Mouse (Mus musculus) embryonic facial prominence, embryonic 15.5 days (tissue): Measurements from ENCODE around the gene Fam166a. TPM values are rescaled to one million over a fixed set of nuclear protein-coding genes. Genes with fewer than 3 reads are reported as not detected.
A peak's percentile ranks its signal among the peaks of the same experiment; 100 is the strongest.

Experiments used
- ATAC-seq: fragments of 200-750 bp; cut with Nextera tagmentation; 2 replicates; pipeline ENCODE4 v1.8.0; 2017; ENCODE audit warnings: low read depth, moderate TSS enrichment; ENCODE audit not compliant: insufficient number of reproducible peaks, low FRiP score, low TSS enrichment
- H3K27ac ChIP-seq: fragments of 300-500 bp; sonication (generic); replicated peaks from 2 replicates; pipeline ENCODE4 v1.5.1; 2015; ENCODE audit warnings: mild to moderate bottlenecking, inconsistent platforms
- H3K27me3 ChIP-seq: fragments of 300-500 bp; sonication (generic); 2 replicates; pipeline ENCODE4 v1.6.1; 2015; ENCODE audit warnings: inconsistent platforms
- H3K36me3 ChIP-seq: fragments of 300-500 bp; sonication (generic); 2 replicates; pipeline ENCODE4 v1.6.1; 2015; ENCODE audit warnings: mild to moderate bottlenecking, inconsistent platforms
- H3K4me1 ChIP-seq: fragments of 300-500 bp; sonication (generic); 2 replicates; pipeline ENCODE4 v1.6.1; 2015; ENCODE audit warnings: inconsistent platforms
- H3K4me2 ChIP-seq: fragments of 300-500 bp; sonication (generic); replicated peaks from 2 replicates; pipeline ENCODE4 v1.6.1; 2015; ENCODE audit warnings: mild to moderate bottlenecking, inconsistent platforms
- H3K4me3 ChIP-seq: fragments of 300-500 bp; sonication (generic); replicated peaks from 2 replicates; pipeline ENCODE4 v1.5.1; 2015; ENCODE audit warnings: mild to moderate bottlenecking, inconsistent platforms
- H3K9ac ChIP-seq: fragments of 300-500 bp; sonication (generic); 2 replicates; pipeline ENCODE4 v1.6.1; 2015; ENCODE audit warnings: inconsistent platforms
- H3K9me3 ChIP-seq: fragments of 300-500 bp; sonication (generic); replicated peaks from 2 replicates; pipeline ENCODE4 v1.6.1; 2016; ENCODE audit warnings: inconsistent platforms
- WGBS: fragments of 180-500 bp; shearing (Covaris S2); methylation state at CpG from one replicate; pipeline ENCODE4 v1.1.7; 2015; 5-methylcytosine and 5-hydroxymethylcytosine counted together
- polyA plus RNA-seq: library from polyadenylated mRNA; unstranded; fragments of >200 nt; fragmentation: Nextera tagmentation; extraction: Ambion mirVana; gene quantifications from 2 replicates; pipeline ENCODE4 v1.2.1, GENCODE M21; 2015

Fam166a gene
- polyA plus RNA-seq, 1 experiment from 2014 or later, result 0.77 TPM

DNA sequence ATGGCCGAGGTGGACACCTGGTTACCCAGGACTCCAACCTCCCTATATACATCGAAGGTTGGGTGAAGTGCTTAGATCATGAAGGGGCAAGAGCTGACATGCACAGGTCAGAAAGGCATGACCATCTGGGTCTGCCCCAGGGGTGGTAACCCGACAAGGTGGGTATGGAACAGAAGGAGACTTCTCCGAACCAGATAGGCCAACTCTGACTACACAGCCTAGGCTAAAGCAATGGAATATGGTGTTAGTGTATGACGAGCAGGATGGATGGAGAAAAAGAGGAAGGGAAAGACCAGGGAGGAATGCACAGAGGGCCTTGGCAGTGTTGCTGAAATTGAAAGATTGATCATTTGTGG lies 32.0 kb upstream of the Fam166a start:
- no peak overlapping the region for H3K9ac ChIP-seq
- H3K4me3 ChIP-seq, result peak overlapping the region; percentile 53
- peak overlapping the region; percentile 95 for H3K4me2 ChIP-seq
- no peaks in the 10 kb centered on the region for H3K36me3 ChIP-seq
- WGBS, result 25% methylated on average over 5 of the region's 5 CpGs
- H3K27me3 ChIP-seq, result peaks cover 34% of the 10 kb centered on the region
- peaks cover 17% of the 10 kb centered on the region for H3K4me1 ChIP-seq
- H3K27ac ChIP-seq, result no peak overlapping the region
- no peaks in the 10 kb centered on the region for H3K9me3 ChIP-seq
- no peak; the same call in 1 of the 2 replicates for ATAC-seq

DNA sequence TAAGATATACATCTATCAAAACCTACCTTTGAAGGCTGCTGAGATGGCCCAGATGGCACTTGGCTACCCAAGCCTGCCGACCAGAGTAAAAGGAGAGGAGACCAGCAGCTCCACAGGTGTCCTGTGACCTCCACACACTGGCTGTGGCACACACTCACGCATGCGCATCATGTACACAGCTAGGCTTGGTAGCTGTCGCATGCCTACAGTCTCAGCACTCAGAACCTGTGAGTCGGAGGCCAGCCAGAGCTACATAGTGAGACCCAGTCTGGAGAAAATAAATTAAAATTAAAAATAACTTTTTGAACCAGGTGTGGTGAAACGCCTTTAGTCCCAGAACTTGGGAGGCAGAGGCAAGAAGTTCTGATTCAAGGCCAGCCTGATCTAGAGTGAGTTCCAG lies 30.7 kb upstream of the Fam166a start:
- H3K27me3 ChIP-seq, result peaks cover 24% of the 10 kb centered on the region
- 81% methylated on average over 6 of the region's 6 CpGs for WGBS
- no peak overlapping the region for H3K27ac ChIP-seq
- no peak for ATAC-seq
- H3K9ac ChIP-seq, result no peak overlapping the region
- H3K4me2 ChIP-seq, result no peak overlapping the region
- H3K4me1 ChIP-seq, result peaks cover 14% of the 10 kb centered on the region
- no peak overlapping the region for H3K4me3 ChIP-seq
- no peaks in the 10 kb centered on the region for H3K9me3 ChIP-seq
- H3K36me3 ChIP-seq, result no peaks in the 10 kb centered on the region

DNA sequence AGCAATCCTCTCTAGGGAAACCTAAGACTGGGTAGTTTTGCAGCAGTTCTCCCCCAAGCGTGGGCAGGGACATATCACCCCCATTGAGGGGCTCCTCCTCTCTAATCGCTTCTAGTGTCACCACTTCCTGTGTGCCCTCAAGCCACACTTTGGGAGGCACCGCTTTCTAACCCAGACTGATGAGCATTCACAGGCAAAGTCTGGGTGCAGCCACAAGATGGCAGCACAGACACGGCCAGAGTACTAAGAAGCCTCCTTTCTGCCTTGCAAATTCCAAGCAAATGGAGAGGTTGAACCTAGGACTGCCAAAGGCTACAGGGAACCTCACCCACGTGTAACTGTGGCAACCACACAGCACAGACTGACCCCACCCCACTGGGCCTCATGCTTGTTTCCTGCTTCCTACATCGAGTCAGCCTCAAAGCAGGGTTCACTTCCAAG lies 25.2 kb upstream of the Fam166a start:
- no peak overlapping the region for H3K9ac ChIP-seq
- under 1% methylated on average over 6 of the region's 6 CpGs for WGBS
- 0 out of 2 replicates have a peak, but pooled peaks cover 4% of the 10 kb centered on the region for H3K36me3 ChIP-seq
- peaks cover 26% of the 10 kb centered on the region for H3K27me3 ChIP-seq
- no peaks in the 10 kb centered on the region for H3K9me3 ChIP-seq
- ATAC-seq, result peak; percentile 70
- peaks cover 32% of the 10 kb centered on the region for H3K4me1 ChIP-seq
- H3K4me2 ChIP-seq, result no peak overlapping the region; the same call in 1 of the 2 replicates
- H3K4me3 ChIP-seq, result no peak overlapping the region
- peak overlapping the region; percentile 28; the same call in 1 of the 2 replicates for H3K27ac ChIP-seq

DNA sequence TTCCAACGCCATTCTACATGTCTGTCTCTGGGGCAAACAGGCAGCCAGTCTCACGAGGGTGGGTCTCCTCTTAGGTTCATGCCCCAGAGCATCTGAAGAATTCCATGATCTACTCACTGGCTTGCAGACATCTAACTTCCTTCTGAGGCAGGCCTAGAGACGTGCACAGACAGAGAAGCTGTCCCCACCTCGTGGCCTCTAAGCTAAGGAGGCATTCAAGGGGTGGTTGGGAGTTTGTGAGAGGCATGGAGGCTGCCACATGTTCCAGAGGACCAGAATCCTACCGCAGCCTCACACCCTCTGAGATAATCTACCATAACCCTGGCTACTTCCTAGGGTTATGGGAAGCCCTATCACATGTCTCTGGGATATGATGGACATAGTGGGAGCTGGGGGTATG lies 24.5 kb upstream of the Fam166a start:
- Histone ChIP-seq H3K27ac (peak overlapping the region; percentile 28; the same call in 1 of the 2 replicates), H3K4me1 (peaks cover 32% of the 10 kb centered on the region), H3K9ac (no peak overlapping the region), H3K27me3 (peaks cover 26% of the 10 kb centered on the region), H3K4me2 (no peak overlapping the region; the same call in 1 of the 2 replicates), H3K36me3 (peaks cover 10% of the 10 kb centered on the region), H3K4me3 (no peak overlapping the region), H3K9me3 (no peaks in the 10 kb centered on the region)
- 59% methylated on average over 5 of the region's 5 CpGs for WGBS
- ATAC-seq, result no peak

DNA sequence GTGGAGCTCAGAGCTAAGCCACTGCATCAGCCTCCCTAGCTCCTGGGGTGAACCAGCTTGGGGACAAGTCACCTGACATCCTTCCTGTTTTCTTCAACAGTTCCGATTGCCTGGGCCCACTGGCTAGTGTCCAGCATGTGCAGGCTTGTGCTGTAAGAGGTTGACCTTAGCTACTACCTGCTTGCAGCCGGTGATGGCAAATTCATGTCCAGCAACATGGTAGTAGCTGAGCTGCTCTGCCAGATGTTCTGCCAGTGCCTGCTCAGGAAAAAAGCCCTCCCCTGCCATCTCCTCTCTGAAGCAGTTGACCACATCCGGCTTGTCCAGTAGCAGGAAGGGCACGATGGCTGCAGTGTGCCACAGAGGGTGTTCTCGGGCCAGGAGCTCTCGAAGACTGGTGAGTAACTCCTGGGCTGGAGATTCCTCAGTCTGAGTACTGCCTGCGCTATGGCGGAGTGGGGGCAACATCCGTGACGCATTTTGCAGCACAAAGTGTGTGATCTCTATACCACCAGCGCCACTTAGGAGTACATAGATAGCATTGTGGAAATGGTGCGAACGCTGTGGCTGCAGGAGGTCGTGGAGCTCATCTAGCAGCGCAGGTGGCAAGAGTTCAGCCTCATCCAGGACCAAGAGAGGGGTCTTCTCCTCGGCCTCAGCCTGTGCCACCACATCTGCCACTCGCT lies 23.9 kb upstream of the Fam166a start:
- WGBS, result 81% methylated on average over 17 of the region's 17 CpGs
- Histone ChIP-seq H3K4me2 (peak overlapping the region; percentile 45), H3K36me3 (peaks cover 15% of the 10 kb centered on the region), H3K9ac (no peak overlapping the region), H3K27me3 (peaks cover 26% of the 10 kb centered on the region), H3K4me1 (peaks cover 32% of the 10 kb centered on the region), H3K27ac (0 out of 2 replicates have a peak overlapping the region, but pooled peaks have one; percentile 28), H3K9me3 (no peaks in the 10 kb centered on the region), H3K4me3 (no peak overlapping the region; the same call in 1 of the 2 replicates)
- ATAC-seq, result no peak

DNA sequence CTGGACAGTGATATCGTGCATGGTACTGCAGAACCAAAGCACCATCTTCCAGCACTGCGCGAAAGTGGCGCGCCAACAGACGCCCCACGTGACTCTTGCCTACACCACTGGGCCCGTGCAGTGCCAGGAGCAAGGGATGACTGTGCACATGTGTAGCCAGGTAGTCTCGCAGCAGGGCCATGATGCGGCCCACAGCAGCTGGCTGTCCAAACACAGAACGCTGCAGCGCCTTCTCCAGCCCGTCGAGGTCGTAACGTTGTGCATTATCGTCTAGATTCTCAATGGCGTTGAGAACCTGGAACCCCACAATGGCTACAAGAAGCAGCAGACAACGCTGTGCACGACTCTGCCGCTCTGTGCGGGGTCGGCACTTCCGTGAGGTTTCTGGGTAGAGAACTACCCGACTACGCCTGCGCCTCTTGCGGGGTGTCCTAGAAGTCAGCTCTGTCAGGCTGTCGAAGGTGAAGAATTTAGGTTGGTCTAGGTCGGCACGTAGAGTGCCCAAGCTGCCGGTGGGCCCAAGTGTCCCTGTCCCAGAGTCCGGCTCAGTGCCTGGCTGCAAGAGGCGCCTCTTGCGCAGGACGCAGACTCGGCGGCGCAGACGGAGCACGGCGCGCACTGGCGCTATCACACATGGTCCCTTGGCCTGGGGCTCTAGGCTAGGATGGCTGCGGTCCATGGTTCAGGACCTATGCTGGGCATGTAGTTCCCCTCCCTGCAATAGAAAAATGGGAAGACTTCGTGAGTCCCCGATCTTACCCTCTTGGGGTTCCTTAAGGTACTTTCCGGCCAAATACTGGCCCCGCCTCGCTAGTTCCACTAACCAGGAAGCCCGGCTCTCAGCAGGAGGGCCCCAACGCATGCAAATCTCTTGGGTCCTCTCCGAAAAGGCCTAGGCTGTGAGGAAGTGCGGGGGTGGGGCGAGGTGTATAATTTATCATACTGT lies 23.1 kb upstream of the Fam166a start:
- Histone ChIP-seq H3K27ac (peak overlapping the region; percentile 69), H3K4me2 (peak overlapping the region; percentile 45), H3K27me3 (peaks cover 26% of the 10 kb centered on the region), H3K9ac (peak overlapping the region; percentile 4; the same call in 1 of the 2 replicates), H3K4me3 (peak overlapping the region; percentile 33), H3K9me3 (no peaks in the 10 kb centered on the region), H3K4me1 (peaks cover 32% of the 10 kb centered on the region), H3K36me3 (peaks cover 23% of the 10 kb centered on the region)
- 21% methylated on average over 55 of the region's 55 CpGs for WGBS
- no peak for ATAC-seq

DNA sequence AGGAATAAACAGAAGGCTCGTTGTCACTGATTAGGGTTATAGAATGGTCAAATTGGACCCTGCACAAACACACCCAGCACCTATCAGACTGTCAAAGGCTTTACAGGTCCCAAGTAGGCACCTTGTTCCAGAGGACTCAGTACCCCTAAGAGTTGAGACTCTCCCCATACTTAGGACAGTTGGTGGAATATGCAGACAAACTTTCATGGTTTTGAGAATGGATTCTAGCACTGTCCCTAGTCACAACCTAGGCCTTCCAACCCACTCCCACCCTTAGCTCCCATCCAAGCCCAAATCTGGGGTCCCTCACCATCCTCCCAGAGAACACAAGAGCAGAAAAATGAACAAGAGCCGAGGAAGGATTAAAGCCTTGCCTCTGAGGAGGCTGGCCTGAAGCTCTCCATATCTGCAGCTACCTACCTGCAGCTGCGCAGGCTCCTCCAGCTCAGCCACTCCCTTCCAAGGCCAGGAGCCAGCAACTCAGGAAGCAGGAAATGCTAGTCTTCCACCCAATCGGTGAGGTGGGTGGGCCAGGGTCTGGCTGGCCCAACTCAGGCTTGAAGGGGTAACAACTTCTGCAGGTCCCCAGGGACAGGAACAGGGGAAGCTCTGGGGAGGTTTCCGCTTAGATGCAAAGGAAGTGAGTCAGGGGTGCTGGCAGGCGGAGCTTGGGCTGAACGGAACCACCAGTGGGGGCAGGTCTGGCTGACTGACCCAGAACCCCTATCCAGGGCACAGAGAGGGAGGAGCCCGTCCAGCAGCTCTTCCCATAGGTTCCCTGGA lies 22.2 kb upstream of the Fam166a start, which contains the start of gene Tor4a:
TSS of gene Tor4a (minus strand) at position 715 of the 783 bp plus-strand sequence.
- WGBS, result 7% methylated on average over 8 of the region's 8 CpGs
- ATAC-seq, result peak; percentile 55; the same call in 1 of the 2 replicates
- peak within 1 kb of the TSS; percentile 33 for H3K4me3 ChIP-seq
- H3K4me2 ChIP-seq, result peak within 1 kb of the TSS; percentile 45
- H3K9me3 ChIP-seq, result no peaks in the 10 kb centered on the region
- H3K27ac ChIP-seq, result peak within 1 kb of the TSS; percentile 69
- H3K4me1 ChIP-seq, result peaks cover 32% of the 10 kb centered on the region
- peaks cover 32% of the 10 kb centered on the region for H3K36me3 ChIP-seq
- peak within 1 kb of the TSS; percentile 4; the same call in 1 of the 2 replicates for H3K9ac ChIP-seq
- peaks cover 26% of the 10 kb centered on the region for H3K27me3 ChIP-seq

DNA sequence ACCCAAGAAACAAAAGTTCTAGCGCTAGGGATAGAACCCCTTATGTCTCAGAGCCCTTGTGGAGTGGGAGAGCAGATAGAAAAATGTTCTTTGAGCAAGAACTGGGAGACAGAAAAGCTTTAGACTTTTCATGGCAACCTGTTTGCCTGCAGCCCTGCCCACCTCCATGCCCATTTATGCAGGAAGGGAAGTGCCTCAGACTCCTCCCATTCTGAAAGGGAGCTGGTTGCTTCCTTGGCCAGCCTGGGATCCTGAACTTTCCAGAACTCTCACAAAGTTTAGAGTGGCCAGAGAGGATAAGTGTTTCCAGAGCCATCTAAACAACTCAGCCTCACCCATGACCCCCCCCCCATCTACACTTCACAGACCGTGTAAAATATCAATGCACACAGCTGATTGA lies 21.4 kb upstream of the Fam166a start:
- peaks cover 26% of the 10 kb centered on the region for H3K27me3 ChIP-seq
- peaks cover 40% of the 10 kb centered on the region for H3K36me3 ChIP-seq
- H3K4me1 ChIP-seq, result peaks cover 32% of the 10 kb centered on the region
- H3K9ac ChIP-seq, result no peak overlapping the region
- peak overlapping the region; percentile 69 for H3K27ac ChIP-seq
- 18% methylated on average over 2 of the region's 2 CpGs for WGBS
- no peak for ATAC-seq
- peak overlapping the region; percentile 45 for H3K4me2 ChIP-seq
- no peak overlapping the region for H3K4me3 ChIP-seq
- no peaks in the 10 kb centered on the region for H3K9me3 ChIP-seq

DNA sequence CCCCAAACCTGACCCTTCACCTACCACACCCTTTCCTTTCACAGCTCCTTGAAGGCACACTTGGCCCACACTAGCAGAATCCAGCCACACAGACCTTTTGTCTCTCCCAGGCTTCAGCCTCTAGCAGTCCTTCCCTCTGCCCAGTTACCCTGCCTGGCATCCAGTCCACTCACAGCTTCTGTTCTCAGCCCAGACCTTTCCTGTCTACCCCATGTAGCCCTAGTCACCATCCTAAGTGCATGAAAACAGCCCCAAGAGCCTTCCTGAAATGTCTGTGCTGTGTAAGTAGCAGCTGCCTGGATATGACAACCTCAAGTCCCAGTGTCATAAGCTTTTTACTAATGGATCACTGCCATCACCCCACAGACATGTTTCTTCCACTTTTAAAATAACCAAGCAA lies 20.6 kb upstream of the Fam166a start:
- peaks cover 26% of the 10 kb centered on the region for H3K27me3 ChIP-seq
- peaks cover 31% of the 10 kb centered on the region for H3K4me1 ChIP-seq
- no peak overlapping the region for H3K4me2 ChIP-seq
- H3K9me3 ChIP-seq, result no peaks in the 10 kb centered on the region
- no peak overlapping the region for H3K4me3 ChIP-seq
- ATAC-seq, result no peak
- H3K9ac ChIP-seq, result no peak overlapping the region
- peaks cover 48% of the 10 kb centered on the region for H3K36me3 ChIP-seq
- no peak overlapping the region for H3K27ac ChIP-seq

DNA sequence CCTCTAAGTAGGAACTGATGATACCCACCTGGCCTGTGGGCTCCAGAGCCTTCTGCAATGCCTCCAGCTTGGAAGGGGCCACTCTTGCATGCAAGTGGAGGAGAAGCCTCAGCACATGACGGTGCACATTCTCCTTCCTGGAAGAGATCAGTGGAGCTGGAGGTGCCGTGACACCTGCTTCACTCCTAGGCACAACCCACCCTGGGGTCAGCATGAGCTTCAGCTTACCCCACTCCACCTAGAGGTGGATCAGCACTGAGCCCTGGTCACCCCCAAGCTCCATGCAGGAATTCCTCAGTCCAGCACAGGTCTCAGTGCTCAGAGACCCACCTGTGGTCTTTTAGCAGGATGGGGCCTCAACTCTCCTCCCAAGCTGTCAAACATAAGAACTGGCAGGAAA lies 17.9 kb upstream of the Fam166a start:
- peaks cover 14% of the 10 kb centered on the region for H3K4me1 ChIP-seq
- H3K9ac ChIP-seq, result no peak overlapping the region
- no peak overlapping the region for H3K4me2 ChIP-seq
- H3K36me3 ChIP-seq, result peaks cover 75% of the 10 kb centered on the region
- no peaks in the 10 kb centered on the region for H3K9me3 ChIP-seq
- H3K27ac ChIP-seq, result no peak overlapping the region
- peaks cover 11% of the 10 kb centered on the region for H3K27me3 ChIP-seq
- no peak overlapping the region for H3K4me3 ChIP-seq
- no peak for ATAC-seq
- WGBS, result 97% methylated on average over 2 of the region's 2 CpGs
